Mouse (Mus musculus) thymus, adult 2 months (tissue): ENCODE results near the gene Dnah3.

Experiments used
- CTCF ChIP-seq: fragments of 200-500 bp; IDR thresholded peaks from 2 replicates; pipeline ENCODE4 v1.5.1; 2012; ENCODE audit warnings: mild to moderate bottlenecking, control low read depth, low read length, moderate library complexity, borderline replicate concordance; ENCODE audit not compliant: control insufficient read depth, poor library complexity, insufficient read depth; ENCODE audit errors: extremely low read depth
- POLR2A ChIP-seq: fragments of 200-500 bp; IDR thresholded peaks from 2 replicates; pipeline ENCODE4 v1.6.1; 2012; ENCODE audit warnings: mild to moderate bottlenecking, low read length, control low read depth, moderate library complexity; ENCODE audit not compliant: control insufficient read depth, poor library complexity, insufficient read depth; ENCODE audit errors: extremely low read depth

- no peak for TF ChIP-seq CTCF
- TF ChIP-seq POLR2A, result no peak
Observed at GRCm38 (mm10) chr7:119957421-119957820, 137.7 kb downstream of the Dnah3 start.
